Mouse (Mus musculus) E14TG2a.4 (cell line): ENCODE results near the gene Actr5.

ENCODE experiments used
- H3K27me3 ChIP-seq: 2 replicates; pipeline ENCODE4 v1.6.1; 2014; ENCODE audit warnings: low read length, control low read depth; ENCODE audit not compliant: insufficient read depth
- H3K36me3 ChIP-seq: 2 replicates; pipeline ENCODE4 v1.6.1; 2014; ENCODE audit warnings: low read length, control low read depth; ENCODE audit not compliant: insufficient read depth
- H3K4me1 ChIP-seq: replicated peaks from 2 replicates; pipeline ENCODE4 v1.6.1; 2014; ENCODE audit warnings: low read depth, low read length, control low read depth
- H3K4me3 ChIP-seq: replicated peaks from 2 replicates; pipeline ENCODE4 v1.5.1; 2014; ENCODE audit warnings: mild to moderate bottlenecking, low read length
- H3K9me3 ChIP-seq: 2 replicates; pipeline ENCODE4 v1.6.1; 2014; ENCODE audit warnings: low read length, control low read depth
- CTCF ChIP-seq: conservative IDR thresholded peaks from 2 replicates; pipeline ENCODE4 v1.5.1; 2014; ENCODE audit warnings: low read length
- NANOG ChIP-seq: IDR thresholded peaks from 2 replicates; pipeline ENCODE4 v1.6.1; 2014; ENCODE audit warnings: borderline replicate concordance, low read length, mixed read lengths
- POU5F1 ChIP-seq: IDR thresholded peaks from 2 replicates; pipeline ENCODE4 v1.6.1; 2014; ENCODE audit warnings: low read length, borderline replicate concordance

Gene Actr5

GRCm38 (mm10) chr2:158651159-158651908 lies 26.6 kb downstream of the Actr5 start:
- H3K27me3 ChIP-seq: no peaks in the 10 kb centered on the region
- H3K4me1 ChIP-seq: peaks cover 7% of the 10 kb centered on the region; the same call in 1 of the 2 replicates
- H3K36me3 ChIP-seq: no peaks in the 10 kb centered on the region
- H3K9me3 ChIP-seq: peaks cover 2% of the 10 kb centered on the region
- no peak for TF ChIP-seq CTCF
- TF ChIP-seq POU5F1: no peak
- no peak for TF ChIP-seq NANOG
- no peak overlapping the region for H3K4me3 ChIP-seq

DNA sequence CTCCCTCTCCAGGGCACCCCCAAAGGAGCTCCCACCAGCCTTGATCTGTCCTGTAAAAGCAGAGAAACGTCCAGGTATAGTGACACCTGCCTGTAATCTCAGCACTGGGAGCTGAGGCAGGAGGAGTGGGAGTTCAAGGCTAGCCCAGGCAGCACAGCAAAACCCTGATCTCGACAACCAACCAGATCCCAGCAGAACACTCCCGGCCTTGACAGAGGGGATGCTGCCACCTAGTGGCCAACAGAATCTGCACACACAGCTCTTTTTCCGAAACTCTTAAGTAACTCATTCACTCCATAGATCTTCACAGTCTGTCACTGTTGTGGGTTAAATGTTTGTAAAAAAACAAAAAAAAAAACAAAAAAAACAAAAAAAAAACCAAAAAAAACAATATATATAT lies 28.3 kb downstream of the Actr5 start:
- Histone ChIP-seq H3K9me3 (no peaks in the 10 kb centered on the region), H3K36me3 (no peaks in the 10 kb centered on the region), H3K4me3 (no peak overlapping the region), H3K4me1 (peaks cover 7% of the 10 kb centered on the region; the same call in 1 of the 2 replicates), H3K27me3 (no peaks in the 10 kb centered on the region; the same call in 1 of the 2 replicates)
- TF ChIP-seq CTCF (peak; percentile 68), NANOG (no peak), POU5F1 (no peak)

DNA sequence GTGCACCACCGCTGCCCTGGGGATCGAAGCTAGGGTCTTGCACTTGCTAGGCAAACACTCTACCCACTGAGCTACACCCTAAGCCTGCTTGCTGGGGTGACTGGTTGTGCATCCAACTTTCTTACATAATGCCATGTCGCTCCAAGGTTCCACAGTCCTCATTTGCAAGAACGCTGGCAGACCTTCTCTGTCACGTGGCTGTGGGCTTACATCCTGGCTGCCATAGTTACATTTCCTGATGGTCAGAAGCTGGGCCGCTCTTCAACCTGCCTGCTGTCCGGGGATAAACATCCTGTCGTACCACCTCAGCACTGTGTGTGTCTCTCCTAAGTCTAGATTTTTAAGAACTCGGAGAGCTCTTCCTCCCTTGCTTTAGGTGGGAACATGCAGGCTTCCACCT lies 30.0 kb downstream of the Actr5 start:
- no peaks in the 10 kb centered on the region; the same call in 1 of the 2 replicates for H3K27me3 ChIP-seq
- no peak overlapping the region for H3K4me3 ChIP-seq
- H3K9me3 ChIP-seq: no peaks in the 10 kb centered on the region
- H3K4me1 ChIP-seq: peaks cover 7% of the 10 kb centered on the region; the same call in 1 of the 2 replicates
- TF ChIP-seq CTCF (no peak), NANOG (no peak), POU5F1 (no peak)
- H3K36me3 ChIP-seq: no peaks in the 10 kb centered on the region

DNA sequence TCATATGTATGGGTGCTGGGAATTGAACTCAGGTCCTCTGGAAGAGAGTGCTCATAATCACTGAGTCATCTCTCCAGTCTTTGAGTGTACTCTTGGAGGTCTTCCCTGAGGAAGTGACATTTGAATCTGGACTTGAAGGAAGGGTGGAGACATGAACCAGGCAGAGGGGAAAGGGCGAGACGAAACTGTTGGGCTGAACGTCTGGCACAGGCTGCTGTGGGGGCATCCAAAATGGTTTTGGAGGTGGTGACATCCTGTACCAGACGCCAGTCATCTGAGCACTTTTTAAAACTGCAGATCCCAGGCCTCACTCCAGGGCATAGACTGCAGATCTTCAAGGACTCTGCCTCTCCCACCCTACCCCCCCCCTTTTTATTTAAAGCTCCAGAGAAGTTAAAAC lies 31.1 kb downstream of the Actr5 start:
- Histone ChIP-seq H3K9me3 (no peaks in the 10 kb centered on the region), H3K4me3 (no peak overlapping the region), H3K4me1 (peaks cover 7% of the 10 kb centered on the region; the same call in 1 of the 2 replicates), H3K27me3 (no peaks in the 10 kb centered on the region; the same call in 1 of the 2 replicates), H3K36me3 (no peaks in the 10 kb centered on the region)
- TF ChIP-seq NANOG (no peak), POU5F1 (no peak), CTCF (no peak)

- TF ChIP-seq POU5F1: no peak
- H3K36me3 ChIP-seq: no peaks in the 10 kb centered on the region
- no peaks in the 10 kb centered on the region for H3K9me3 ChIP-seq
- H3K4me1 ChIP-seq: no peaks in the 10 kb centered on the region
- no peak overlapping the region for H3K4me3 ChIP-seq
- no peaks in the 10 kb centered on the region; the same call in 1 of the 2 replicates for H3K27me3 ChIP-seq
Observed at GRCm38 (mm10) chr2:158658822-158659221, 34.1 kb downstream of the Actr5 start.

GRCm38 (mm10) chr2:158659346-158659745 lies 34.7 kb downstream of the Actr5 start:
- H3K27me3 ChIP-seq: no peaks in the 10 kb centered on the region; the same call in none of the 2 replicates
- H3K4me1 ChIP-seq: no peaks in the 10 kb centered on the region
- H3K4me3 ChIP-seq: no peak overlapping the region
- no peak for TF ChIP-seq NANOG
- no peak for TF ChIP-seq POU5F1
- no peak for TF ChIP-seq CTCF
- H3K9me3 ChIP-seq: no peaks in the 10 kb centered on the region
- H3K36me3 ChIP-seq: no peaks in the 10 kb centered on the region

GRCm38 (mm10) chr2:158665098-158665497 lies 40.4 kb downstream of the Actr5 start, which contains the start of gene Ppp1r16b:
Gene Ppp1r16b, plus strand, starts transcription at chr2:158665398.
- Histone ChIP-seq H3K4me1 (peaks cover 29% of the 10 kb centered on the region), H3K9me3 (no peaks in the 10 kb centered on the region), H3K27me3 (peaks cover 56% of the 10 kb centered on the region)

DNA sequence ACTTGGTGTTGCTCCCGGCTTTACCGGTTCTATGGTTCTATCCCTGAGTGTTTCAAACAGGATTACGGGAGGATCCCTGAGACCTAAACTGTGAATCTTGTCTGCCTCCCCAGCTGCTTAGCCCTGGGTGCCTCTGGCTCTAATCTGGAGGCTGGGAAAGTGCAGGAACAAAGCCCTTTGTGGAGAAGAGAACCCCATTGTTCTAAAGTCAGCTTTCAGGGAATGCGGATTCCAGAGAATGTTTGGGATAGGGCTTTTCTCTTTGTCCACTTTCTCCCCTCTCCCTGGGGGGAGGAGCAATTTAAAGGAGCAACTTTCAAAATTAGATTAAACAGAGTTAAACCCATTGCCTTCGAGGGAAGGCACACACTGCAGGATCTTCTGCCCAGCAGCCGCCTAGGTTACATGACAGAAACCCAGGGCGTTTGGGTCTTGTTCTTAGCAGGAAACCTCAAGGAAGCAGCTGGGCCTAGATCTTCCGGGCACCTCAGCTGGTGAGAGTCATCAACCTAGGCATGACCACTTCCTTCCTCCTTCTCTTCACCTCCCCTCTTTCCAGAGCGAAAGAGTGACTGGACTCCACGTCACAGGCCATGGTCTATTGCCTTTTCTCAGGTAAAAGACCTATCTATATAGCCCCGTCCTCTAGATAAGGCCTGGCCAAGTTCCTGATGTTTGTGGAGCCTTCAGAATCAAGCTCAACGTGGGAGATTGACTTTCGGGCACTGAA lies 41.5 kb downstream of the Actr5 start:
- H3K36me3 ChIP-seq: no peaks in the 10 kb centered on the region
- H3K27me3 ChIP-seq: peaks cover 67% of the 10 kb centered on the region
- TF ChIP-seq CTCF (no peak), NANOG (no peak), POU5F1 (no peak)
- H3K4me1 ChIP-seq: peaks cover 29% of the 10 kb centered on the region
- no peaks in the 10 kb centered on the region for H3K9me3 ChIP-seq
- H3K4me3 ChIP-seq: peak overlapping the region; percentile 86

More at GRCm38 (mm10) chr2:158665098-158665497, 40.4 kb downstream of the Actr5 start, which contains the start of gene Ppp1r16b:
- no peaks in the 10 kb centered on the region for H3K36me3 ChIP-seq
- no peak for TF ChIP-seq NANOG
- TF ChIP-seq CTCF: no peak
- no peak for TF ChIP-seq POU5F1
- H3K4me3 ChIP-seq: no peak within 1 kb of the TSS
